Mouse (Mus musculus): Measurements from ENCODE around the gene Fam92b.

Gene Fam92b

GRCm38 (mm10) chr8:120177318-120178123 is at the start of gene Fam92b:
Gene Fam92b (minus strand): TSS chr8:120177466.
- DNase-seq (ENCODE audit: low read depth in 2 of 2, low spot score in 2 of 2): no peak

GRCm38 (mm10) chr8:120225421-120226151 is 48.3 kb upstream of the Fam92b start:
- DNase-seq (ENCODE audit: low read depth in 2 of 2, low spot score in 2 of 2): no peak

GRCm38 (mm10) chr8:120224521-120225420 is 47.5 kb upstream of the Fam92b start:
- DNase-seq (ENCODE audit: low read depth in 2 of 2, low spot score in 2 of 2): no peak

- DNase-seq (ENCODE audit: low read depth in 2 of 2, low spot score in 2 of 2): no peak
These were observed 45.3 kb upstream of the Fam92b start for GRCm38 (mm10) chr8:120222548-120222947.

- no peak for DNase-seq (ENCODE audit: low read depth in 2 of 2, low spot score in 2 of 2)
These were observed 39.9 kb upstream of the Fam92b start for GRCm38 (mm10) chr8:120216855-120217830.

GRCm38 (mm10) chr8:120215416-120216141 is 38.3 kb upstream of the Fam92b start:
- no peak for DNase-seq (ENCODE audit: low read depth in 2 of 2, low spot score in 2 of 2)

- DNase-seq (ENCODE audit: low read depth in 2 of 2, low spot score in 2 of 2): no peak
These were observed 36.7 kb upstream of the Fam92b start for GRCm38 (mm10) chr8:120213939-120214338.

GRCm38 (mm10) chr8:120213229-120213628 is 36.0 kb upstream of the Fam92b start:
- no peak for DNase-seq (ENCODE audit: low read depth in 2 of 2, low spot score in 2 of 2)

- no peak for DNase-seq (ENCODE audit: low read depth in 2 of 2, low spot score in 2 of 2)
These were observed 35.3 kb upstream of the Fam92b start for GRCm38 (mm10) chr8:120212596-120212995.

- DNase-seq (ENCODE audit: low read depth in 2 of 2, low spot score in 2 of 2): no peak
These were observed 34.1 kb upstream of the Fam92b start for GRCm38 (mm10) chr8:120211345-120211744.

- DNase-seq (ENCODE audit: low read depth in 2 of 2, low spot score in 2 of 2): no peak
These were observed 30.8 kb upstream of the Fam92b start for GRCm38 (mm10) chr8:120208113-120208512.

GRCm38 (mm10) chr8:120207364-120207763 is 30.1 kb upstream of the Fam92b start:
- no peak for DNase-seq (ENCODE audit: low read depth in 2 of 2, low spot score in 2 of 2)

- DNase-seq (ENCODE audit: low read depth in 2 of 2, low spot score in 2 of 2): no peak
These were observed 28.6 kb upstream of the Fam92b start for GRCm38 (mm10) chr8:120205916-120206315.

GRCm38 (mm10) chr8:120204736-120205360 is 27.6 kb upstream of the Fam92b start:
- DNase-seq (ENCODE audit: low read depth in 2 of 2, low spot score in 2 of 2): no peak

GRCm38 (mm10) chr8:120202546-120202945 is 25.3 kb upstream of the Fam92b start:
- no peak for DNase-seq (ENCODE audit: low read depth in 2 of 2, low spot score in 2 of 2)

- no peak for DNase-seq (ENCODE audit: low read depth in 2 of 2, low spot score in 2 of 2)
These were observed 24.1 kb upstream of the Fam92b start for GRCm38 (mm10) chr8:120201351-120201750.

GRCm38 (mm10) chr8:120192118-120192517 is 14.9 kb upstream of the Fam92b start:
- no peak for DNase-seq (ENCODE audit: low read depth in 2 of 2, low spot score in 2 of 2)

GRCm38 (mm10) chr8:120191633-120192032 is 14.4 kb upstream of the Fam92b start:
- no peak for DNase-seq (ENCODE audit: low read depth in 2 of 2, low spot score in 2 of 2)

GRCm38 (mm10) chr8:120190810-120191413 is 13.6 kb upstream of the Fam92b start:
- no peak for DNase-seq (ENCODE audit: low read depth in 2 of 2, low spot score in 2 of 2)
